Mouse (Mus musculus) embryonic facial prominence, embryonic 12.5 days (tissue): ENCODE measurements around the gene Sh3kbp1. TPM values are rescaled to one million over a fixed set of nuclear protein-coding genes. Genes with fewer than 3 reads are reported as not detected.

Source experiments
- ATAC-seq: fragments of 200-750 bp; cut with Nextera tagmentation; 2 replicates; pipeline ENCODE4 v1.8.0; 2017; ENCODE audit not compliant: insufficient number of reproducible peaks, insufficient read depth, low FRiP score, low TSS enrichment
- H3K27ac ChIP-seq: fragments of 300-500 bp; sonication (generic); 2 replicates; pipeline ENCODE4 v1.5.1; 2016; ENCODE audit warnings: mild to moderate bottlenecking
- H3K27me3 ChIP-seq: fragments of 300-500 bp; sonication (generic); 2 replicates; pipeline ENCODE4 v1.6.1; 2016; ENCODE audit warnings: mild to moderate bottlenecking, moderate library complexity
- H3K36me3 ChIP-seq: fragments of 300-500 bp; sonication (generic); 2 replicates; pipeline ENCODE4 v1.6.1; 2016; ENCODE audit warnings: mild to moderate bottlenecking
- H3K4me1 ChIP-seq: fragments of 300-500 bp; sonication (generic); 2 replicates; pipeline ENCODE4 v1.6.1; 2016
- H3K4me2 ChIP-seq: fragments of 300-500 bp; sonication (generic); replicated peaks from 2 replicates; pipeline ENCODE4 v1.6.1; 2016; ENCODE audit warnings: mild to moderate bottlenecking, moderate library complexity
- H3K4me3 ChIP-seq: fragments of 300-500 bp; sonication (generic); 2 replicates; pipeline ENCODE4 v1.5.1; 2016; ENCODE audit warnings: mild to moderate bottlenecking
- H3K9ac ChIP-seq: fragments of 300-500 bp; sonication (generic); 2 replicates; pipeline ENCODE4 v1.6.1; 2016; ENCODE audit warnings: mild to moderate bottlenecking, moderate library complexity
- H3K9me3 ChIP-seq: fragments of 300-500 bp; sonication (generic); 2 replicates; pipeline ENCODE4 v1.6.1; 2016; ENCODE audit warnings: mild to moderate bottlenecking, moderate library complexity
- WGBS: fragments of 180-500 bp; shearing (Covaris S2); methylation state at CpG from one replicate; pipeline ENCODE4 v1.1.7; 2016; 5-methylcytosine and 5-hydroxymethylcytosine counted together
- polyA plus RNA-seq: library from polyadenylated mRNA; unstranded; fragments of >200 nt; fragmentation: Nextera tagmentation; extraction: Ambion mirVana; gene quantifications from 2 replicates; pipeline ENCODE4 v1.2.1, GENCODE M21; 2016

Sh3kbp1 gene
- polyA plus RNA-seq, 1 experiment from 2014 or later, result 39.9 TPM

GRCm38 (mm10) chrX:159856866-159857265 is 229.8 kb downstream of the Sh3kbp1 start:
- Histone ChIP-seq H3K9ac (no peak overlapping the region), H3K9me3 (no peaks in the 10 kb centered on the region), H3K36me3 (no peaks in the 10 kb centered on the region), H3K27me3 (no peaks in the 10 kb centered on the region), H3K27ac (no peak overlapping the region), H3K4me2 (no peak overlapping the region), H3K4me3 (no peak overlapping the region), H3K4me1 (no peaks in the 10 kb centered on the region)
- 88% methylated on average over 1 of the region's 1 CpGs for WGBS
- ATAC-seq, result no peak

DNA sequence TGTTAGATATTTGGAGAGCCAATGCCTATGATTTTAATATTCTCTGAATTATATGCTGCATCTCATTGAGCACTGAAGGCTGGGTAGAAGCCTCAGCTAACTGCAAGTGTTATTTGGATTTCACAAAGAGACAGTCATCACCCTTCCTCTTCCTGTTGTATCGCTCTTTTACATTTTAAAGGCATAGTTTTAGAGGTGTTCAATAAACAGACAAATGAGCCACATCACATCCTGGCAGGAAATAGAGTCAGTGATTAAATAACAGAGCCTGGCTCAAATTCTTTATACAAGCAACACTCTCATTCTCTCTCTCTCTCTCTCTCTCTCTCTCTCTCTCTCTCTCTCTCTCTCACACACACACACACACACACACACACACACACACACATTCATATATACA is 231.1 kb downstream of the Sh3kbp1 start:
- Histone ChIP-seq H3K4me2 (no peak overlapping the region), H3K27ac (no peak overlapping the region), H3K4me3 (no peak overlapping the region), H3K36me3 (no peaks in the 10 kb centered on the region), H3K27me3 (peaks cover 10% of the 10 kb centered on the region; the same call in 1 of the 2 replicates), H3K9me3 (no peaks in the 10 kb centered on the region), H3K9ac (no peak overlapping the region), H3K4me1 (no peaks in the 10 kb centered on the region)
- 60% methylated on average over 1 of the region's 1 CpGs for WGBS
- no peak for ATAC-seq

DNA sequence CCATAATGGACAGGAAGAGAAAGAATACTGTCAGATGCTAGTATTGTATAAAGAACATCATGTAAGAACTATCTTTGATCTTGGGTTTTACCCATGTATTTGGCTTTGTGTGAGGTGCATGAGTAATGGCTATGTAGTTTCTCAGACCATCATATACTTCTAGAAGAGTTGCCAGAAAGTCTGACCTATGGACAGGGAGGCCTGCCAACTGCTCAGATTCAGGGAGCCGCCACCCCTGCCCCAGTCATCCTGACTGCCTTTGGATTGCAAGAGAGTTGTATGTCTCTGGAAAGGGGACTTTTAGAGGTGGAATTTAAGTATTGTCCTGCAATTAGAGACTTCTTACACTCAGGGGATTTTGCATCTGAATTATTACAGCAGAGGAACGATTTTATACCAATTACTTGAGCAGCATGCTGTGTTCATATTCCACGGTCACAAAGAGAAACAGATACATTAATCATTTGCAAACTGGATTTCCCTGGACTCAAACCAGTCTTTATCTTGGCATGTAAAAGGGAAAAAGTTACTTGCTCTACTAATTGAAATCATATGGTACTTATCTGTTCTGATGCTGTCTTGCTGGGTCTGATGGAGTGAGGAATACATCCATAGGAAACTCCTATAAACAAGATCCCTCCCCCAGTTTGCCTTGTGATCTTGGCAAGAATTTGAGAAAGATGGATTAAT is 233.9 kb downstream of the Sh3kbp1 start:
- Histone ChIP-seq H3K4me1 (no peaks in the 10 kb centered on the region), H3K27ac (no peak overlapping the region), H3K36me3 (no peaks in the 10 kb centered on the region), H3K27me3 (peaks cover 13% of the 10 kb centered on the region), H3K9me3 (no peaks in the 10 kb centered on the region), H3K9ac (no peak overlapping the region), H3K4me2 (no peak overlapping the region), H3K4me3 (no peak overlapping the region)
- no peak for ATAC-seq
- WGBS, result 54% methylated on average over 3 of the region's 3 CpGs

- WGBS, result 83% methylated on average over 3 of the region's 3 CpGs
- Histone ChIP-seq H3K27ac (no peak overlapping the region), H3K4me1 (no peaks in the 10 kb centered on the region), H3K9ac (no peak overlapping the region), H3K4me2 (no peak overlapping the region), H3K27me3 (peaks cover 8% of the 10 kb centered on the region; the same call in 1 of the 2 replicates), H3K36me3 (no peaks in the 10 kb centered on the region), H3K4me3 (no peak overlapping the region), H3K9me3 (no peaks in the 10 kb centered on the region)
- no peak for ATAC-seq
Measured at GRCm38 (mm10) chrX:159867660-159868059, 240.6 kb downstream of the Sh3kbp1 start.

DNA sequence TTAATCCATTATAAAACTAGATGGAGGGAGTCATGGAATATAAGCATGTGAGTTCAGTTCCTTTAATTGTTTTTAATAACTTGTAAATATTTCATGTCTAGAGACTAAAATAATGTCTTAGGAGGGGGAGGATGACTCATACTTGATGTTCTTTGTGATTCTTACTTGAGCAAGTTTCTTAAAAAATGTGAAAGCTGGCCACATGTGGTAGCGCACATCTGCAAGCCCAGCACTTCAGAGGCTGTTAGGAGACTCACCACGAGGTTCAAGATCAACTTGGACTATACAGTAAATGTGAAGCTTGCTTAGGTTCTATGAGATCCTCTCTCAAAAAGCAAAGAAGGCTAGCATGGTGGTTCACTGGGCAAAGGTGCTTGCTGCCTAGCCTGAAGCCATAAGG is 245.4 kb downstream of the Sh3kbp1 start:
- no peak overlapping the region for H3K27ac ChIP-seq
- no peaks in the 10 kb centered on the region for H3K36me3 ChIP-seq
- no peaks in the 10 kb centered on the region for H3K9me3 ChIP-seq
- no peaks in the 10 kb centered on the region; the same call in 1 of the 2 replicates for H3K27me3 ChIP-seq
- no peaks in the 10 kb centered on the region for H3K4me1 ChIP-seq
- no peak overlapping the region for H3K4me3 ChIP-seq
- H3K9ac ChIP-seq, result no peak overlapping the region
- ATAC-seq, result no peak
- no peak overlapping the region for H3K4me2 ChIP-seq
- WGBS, result 82% methylated on average over 2 of the region's 2 CpGs

DNA sequence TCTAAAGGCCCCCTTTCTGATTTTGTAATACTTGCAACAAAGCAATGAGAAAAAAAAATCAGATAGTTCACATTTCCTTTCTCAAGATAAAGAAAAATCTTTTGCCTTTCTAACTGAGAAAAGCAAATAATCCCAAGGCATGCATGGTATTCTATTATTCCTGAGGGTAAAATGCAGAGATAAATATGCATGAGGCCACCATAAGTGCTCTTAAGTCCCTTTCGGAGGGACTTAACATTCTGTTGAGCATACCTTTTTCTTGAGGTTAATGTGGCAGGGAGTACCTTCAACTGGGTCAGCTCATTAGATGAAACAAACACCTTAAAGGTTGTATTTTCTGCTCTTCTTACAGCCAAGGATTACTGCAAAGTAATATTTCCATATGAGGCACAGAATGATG is 250.7 kb downstream of the Sh3kbp1 start:
- WGBS, result 78% methylated on average over 1 of the region's 1 CpGs
- no peak overlapping the region for H3K9ac ChIP-seq
- no peak overlapping the region for H3K4me2 ChIP-seq
- H3K4me1 ChIP-seq, result no peaks in the 10 kb centered on the region
- no peak for ATAC-seq
- H3K9me3 ChIP-seq, result no peaks in the 10 kb centered on the region
- no peaks in the 10 kb centered on the region for H3K36me3 ChIP-seq
- H3K27ac ChIP-seq, result no peak overlapping the region
- no peak overlapping the region for H3K4me3 ChIP-seq
- no peaks in the 10 kb centered on the region; the same call in 1 of the 2 replicates for H3K27me3 ChIP-seq

GRCm38 (mm10) chrX:159879455-159879854 is 252.4 kb downstream of the Sh3kbp1 start:
- no peaks in the 10 kb centered on the region; the same call in 1 of the 2 replicates for H3K27me3 ChIP-seq
- H3K4me2 ChIP-seq, result no peak overlapping the region
- H3K4me3 ChIP-seq, result no peak overlapping the region
- ATAC-seq, result no peak
- no peak overlapping the region for H3K27ac ChIP-seq
- no peak overlapping the region for H3K9ac ChIP-seq
- 63% methylated on average over 3 of the region's 3 CpGs for WGBS
- no peaks in the 10 kb centered on the region for H3K36me3 ChIP-seq
- H3K4me1 ChIP-seq, result no peaks in the 10 kb centered on the region
- no peaks in the 10 kb centered on the region for H3K9me3 ChIP-seq

DNA sequence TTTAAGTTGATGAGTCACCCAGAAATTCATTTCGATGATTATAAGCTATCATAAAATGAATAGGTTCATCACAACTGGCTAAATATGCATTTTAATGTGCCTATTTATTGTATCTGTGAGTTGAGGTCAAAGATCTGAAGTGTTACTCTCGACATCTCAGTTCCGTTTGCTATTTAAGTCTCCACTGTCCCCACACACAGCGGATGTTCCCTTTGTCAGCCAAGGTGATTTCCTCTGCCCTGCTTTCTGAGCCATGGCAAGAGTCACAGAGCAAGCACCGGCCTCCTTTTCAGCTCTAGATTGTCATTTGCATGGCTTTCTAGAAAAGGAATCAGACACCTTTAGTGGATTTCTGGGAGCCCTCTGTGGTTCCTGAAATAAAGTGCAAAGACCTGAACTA is 254.5 kb downstream of the Sh3kbp1 start:
- Histone ChIP-seq H3K27ac (no peak overlapping the region), H3K36me3 (no peaks in the 10 kb centered on the region), H3K9ac (no peak overlapping the region), H3K4me3 (no peak overlapping the region), H3K9me3 (no peaks in the 10 kb centered on the region), H3K4me2 (no peak overlapping the region), H3K4me1 (no peaks in the 10 kb centered on the region), H3K27me3 (no peaks in the 10 kb centered on the region; the same call in 1 of the 2 replicates)
- no peak for ATAC-seq
- WGBS, result 83% methylated on average over 5 of the region's 5 CpGs

DNA sequence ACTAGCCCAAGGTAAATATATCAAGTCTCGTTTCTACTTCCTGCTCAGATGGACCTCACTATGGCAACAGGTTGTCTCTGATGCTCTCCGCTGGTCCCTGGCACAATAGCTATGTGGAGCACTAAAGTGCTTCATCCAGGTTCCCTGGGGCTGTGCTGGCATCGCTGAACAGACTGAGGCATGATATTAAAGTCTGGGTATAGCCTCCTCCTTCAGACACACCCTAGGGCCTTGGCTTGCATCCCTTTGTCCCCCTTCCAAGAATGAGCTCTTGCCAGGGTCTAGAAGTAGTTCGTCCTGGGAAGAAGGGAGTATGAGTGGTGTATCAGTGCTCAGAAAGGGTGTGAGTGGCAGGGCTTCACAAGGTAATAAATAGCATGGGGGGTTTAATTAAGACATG is 269.5 kb downstream of the Sh3kbp1 start:
- Histone ChIP-seq H3K4me3 (no peak overlapping the region), H3K9ac (no peak overlapping the region), H3K9me3 (no peaks in the 10 kb centered on the region), H3K4me2 (no peak overlapping the region), H3K27me3 (0 out of 2 replicates have a peak, but pooled peaks cover 10% of the 10 kb centered on the region), H3K27ac (no peak overlapping the region), H3K4me1 (no peaks in the 10 kb centered on the region), H3K36me3 (no peaks in the 10 kb centered on the region)
- no peak for ATAC-seq
- 68% methylated on average over 4 of the region's 4 CpGs for WGBS

DNA sequence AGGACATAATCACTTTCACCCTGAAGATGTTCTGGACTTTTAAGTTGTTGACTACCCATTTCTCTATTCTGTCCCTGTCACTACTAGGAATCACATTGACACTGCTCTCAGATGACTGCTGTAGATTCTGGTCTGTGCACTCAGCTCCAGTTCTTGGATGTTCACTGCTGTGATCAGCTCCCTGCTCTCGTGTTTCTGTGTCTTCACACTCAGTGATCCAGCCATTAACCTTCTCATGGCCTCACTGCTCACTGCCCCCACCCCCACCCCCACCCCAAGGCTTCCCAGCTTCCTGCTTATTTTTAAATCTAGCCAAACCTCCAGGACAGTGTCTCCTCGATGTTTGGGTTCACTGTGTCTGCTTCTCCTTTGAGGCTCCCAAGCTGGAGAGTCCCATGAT is 271.0 kb downstream of the Sh3kbp1 start:
- Histone ChIP-seq H3K27ac (no peak overlapping the region), H3K4me1 (no peaks in the 10 kb centered on the region), H3K4me2 (no peak overlapping the region), H3K36me3 (no peaks in the 10 kb centered on the region), H3K9me3 (no peaks in the 10 kb centered on the region), H3K4me3 (no peak overlapping the region), H3K27me3 (0 out of 2 replicates have a peak, but pooled peaks cover 10% of the 10 kb centered on the region), H3K9ac (no peak overlapping the region)
- ATAC-seq, result no peak
- 36% methylated on average over 2 of the region's 2 CpGs for WGBS

- no peaks in the 10 kb centered on the region for H3K4me1 ChIP-seq
- H3K4me2 ChIP-seq, result no peak overlapping the region
- H3K27ac ChIP-seq, result no peak overlapping the region
- H3K36me3 ChIP-seq, result no peaks in the 10 kb centered on the region
- peaks cover 13% of the 10 kb centered on the region; the same call in 1 of the 2 replicates for H3K27me3 ChIP-seq
- H3K9ac ChIP-seq, result no peak overlapping the region
- ATAC-seq, result no peak
- no peaks in the 10 kb centered on the region for H3K9me3 ChIP-seq
- H3K4me3 ChIP-seq, result no peak overlapping the region
- 72% methylated on average over 2 of the region's 2 CpGs for WGBS
Measured at GRCm38 (mm10) chrX:159899121-159899520, 272.0 kb downstream of the Sh3kbp1 start.

- Histone ChIP-seq H3K27me3 (peaks cover 2% of the 10 kb centered on the region), H3K36me3 (no peaks in the 10 kb centered on the region), H3K4me1 (no peaks in the 10 kb centered on the region), H3K9ac (no peak overlapping the region), H3K4me2 (no peak overlapping the region), H3K27ac (no peak overlapping the region), H3K9me3 (no peaks in the 10 kb centered on the region), H3K4me3 (no peak overlapping the region)
- 85% methylated on average over 3 of the region's 3 CpGs for WGBS
- no peak for ATAC-seq
Measured at GRCm38 (mm10) chrX:159903421-159903820, 276.3 kb downstream of the Sh3kbp1 start.
